Mouse (Mus musculus): ENCODE results near the gene Gucd1. TPM values are rescaled to one million over a fixed set of nuclear protein-coding genes. Genes with fewer than 3 reads are reported as not detected.
"Not testable (repeated sequence)": the region's sequence is repeated elsewhere in the genome, so short reads cannot be mapped to it uniquely, and the experiment has no call there.

Gucd1 gene
- total RNA-seq, 1 experiment, result 11.5 TPM

- in situ Hi-C loops (cut with MboI; ENCODE audit: low sequenced_read_pairs in 2 of 2, unreplicated experiment in 2 of 2), result no loop called here
- TF ChIP-seq MAFK (IDR thresholded peaks at IDR 0.05; ENCODE audit: insufficient read depth, low read depth, low read length) (no peak), CHD2 (IDR thresholded peaks at IDR 0.05; ENCODE audit: low read depth, low read length) (peak; percentile 76)
- Histone ChIP-seq H3K9ac (ENCODE audit: insufficient read depth, low read depth, low read length, poor library complexity, severe bottlenecking) (peak overlapping the region; percentile 78), H3K36me3 (ENCODE audit: control insufficient read depth, insufficient read depth, low read length, poor library complexity, severe bottlenecking) (no peaks in the 10 kb centered on the region), H3K9me3 (ENCODE audit: control insufficient read depth, insufficient read depth, low read depth, low read length) (no peaks in the 10 kb centered on the region), H3K4me3 (ENCODE audit: insufficient read depth in 1 of 2, low read depth in 1 of 2, low read length in 2 of 2, poor library complexity in 1 of 2, severe bottlenecking in 1 of 2) (peak overlapping the region; percentile 60 to 96), H3K4me1 (ENCODE audit: control insufficient read depth in 2 of 2, insufficient read depth in 2 of 2, low read length in 2 of 2, poor library complexity in 1 of 2) (peaks cover 0 to 2% of the 10 kb centered on the region in 2 experiments; a peak in 1 of 4 replicates), H3K27ac (ENCODE audit: insufficient read depth, low read depth, low read length, poor library complexity, severe bottlenecking) (no peak overlapping the region)
- DNase-seq (ENCODE audit: low read depth, low spot score), result peak; percentile 26
Observed at GRCm38 (mm10) chr10:75365231-75365633, 152.5 kb downstream of the Gucd1 start.

- H3K9me3 ChIP-seq (ENCODE audit: control insufficient read depth, insufficient read depth, low read depth, low read length), result no peaks in the 10 kb centered on the region
- H3K9ac ChIP-seq (ENCODE audit: insufficient read depth, low read depth, low read length, poor library complexity, severe bottlenecking), result no peak overlapping the region
- H3K27ac ChIP-seq (ENCODE audit: insufficient read depth, low read depth, low read length, poor library complexity, severe bottlenecking), result no peak overlapping the region
- DNase-seq (ENCODE audit: low read depth, low spot score), result no peak
- TF ChIP-seq ZNF384 (IDR thresholded peaks at IDR 0.05; ENCODE audit: low read depth, low read length) (no peak), MAFK (IDR thresholded peaks at IDR 0.05; ENCODE audit: insufficient read depth, low read depth, low read length) (no peak), CHD2 (IDR thresholded peaks at IDR 0.05; ENCODE audit: low read depth, low read length) (no peak), HCFC1 (IDR thresholded peaks at IDR 0.05; ENCODE audit: borderline replicate concordance, insufficient read depth, low read length) (no peak), ZC3H11A (IDR thresholded peaks at IDR 0.05; ENCODE audit: borderline replicate concordance, low read depth, low read length) (no peak)
- in situ Hi-C loops (cut with MboI; ENCODE audit: low sequenced_read_pairs in 2 of 2, unreplicated experiment in 2 of 2), result no loop called here
- H3K4me3 ChIP-seq (ENCODE audit: insufficient read depth in 1 of 2, low read depth in 1 of 2, low read length in 2 of 2, poor library complexity in 1 of 2, severe bottlenecking in 1 of 2), result peak overlapping the region in 1 of 2 experiments; percentile 96; a peak in 2 of 4 replicates
- H3K4me1 ChIP-seq (ENCODE audit: control insufficient read depth in 2 of 2, insufficient read depth in 2 of 2, low read length in 2 of 2, poor library complexity in 1 of 2), result peaks cover 0 to 2% of the 10 kb centered on the region in 2 experiments; a peak in 1 of 4 replicates
- H3K36me3 ChIP-seq (ENCODE audit: control insufficient read depth, insufficient read depth, low read length, poor library complexity, severe bottlenecking), result no peaks in the 10 kb centered on the region
Observed at GRCm38 (mm10) chr10:75364796-75365195, 153.0 kb downstream of the Gucd1 start.

GRCm38 (mm10) chr10:75364214-75364690, 153.5 kb downstream of the Gucd1 start:
- in situ Hi-C loops (cut with MboI; ENCODE audit: low sequenced_read_pairs in 2 of 2, unreplicated experiment in 2 of 2); H3K4me3 ChIP-seq (ENCODE audit: insufficient read depth in 1 of 2, low read depth in 1 of 2, low read length in 2 of 2, poor library complexity in 1 of 2, severe bottlenecking in 1 of 2); H3K9me3 ChIP-seq (ENCODE audit: control insufficient read depth, insufficient read depth, low read depth, low read length); DNase-seq (ENCODE audit: low read depth, low spot score); H3K36me3 ChIP-seq (ENCODE audit: control insufficient read depth, insufficient read depth, low read length, poor library complexity, severe bottlenecking); H3K9ac ChIP-seq (ENCODE audit: insufficient read depth, low read depth, low read length, poor library complexity, severe bottlenecking); H3K27ac ChIP-seq (ENCODE audit: insufficient read depth, low read depth, low read length, poor library complexity, severe bottlenecking); H3K4me1 ChIP-seq (ENCODE audit: control insufficient read depth in 2 of 2, insufficient read depth in 2 of 2, low read length in 2 of 2, poor library complexity in 1 of 2): not testable (repeated sequence)
- TF ChIP-seq ZNF384 (IDR thresholded peaks at IDR 0.05; ENCODE audit: low read depth, low read length), result peak; percentile 78

- in situ Hi-C loops (cut with MboI; ENCODE audit: low sequenced_read_pairs in 2 of 2, unreplicated experiment in 2 of 2), result no loop called here
- no peak for DNase-seq (ENCODE audit: low read depth, low spot score)
- H3K27ac ChIP-seq (ENCODE audit: insufficient read depth, low read depth, low read length, poor library complexity, severe bottlenecking), result no peak overlapping the region
- H3K36me3 ChIP-seq (ENCODE audit: control insufficient read depth, insufficient read depth, low read length, poor library complexity, severe bottlenecking), result no peaks in the 10 kb centered on the region
- H3K4me3 ChIP-seq (ENCODE audit: insufficient read depth in 1 of 2, low read depth in 1 of 2, low read length in 2 of 2, poor library complexity in 1 of 2, severe bottlenecking in 1 of 2), result no peak overlapping the region
- no peak overlapping the region for H3K9ac ChIP-seq (ENCODE audit: insufficient read depth, low read depth, low read length, poor library complexity, severe bottlenecking)
- TF ChIP-seq CHD2 (IDR thresholded peaks at IDR 0.05; ENCODE audit: low read depth, low read length), result no peak
- no peak for TF ChIP-seq ZNF384 (IDR thresholded peaks at IDR 0.05; ENCODE audit: low read depth, low read length)
- TF ChIP-seq MAFK (IDR thresholded peaks at IDR 0.05; ENCODE audit: insufficient read depth, low read depth, low read length), result no peak
- no peak for TF ChIP-seq ZC3H11A (IDR thresholded peaks at IDR 0.05; ENCODE audit: borderline replicate concordance, low read depth, low read length)
- TF ChIP-seq HCFC1 (IDR thresholded peaks at IDR 0.05; ENCODE audit: borderline replicate concordance, insufficient read depth, low read length), result no peak
- H3K9me3 ChIP-seq (ENCODE audit: control insufficient read depth, insufficient read depth, low read depth, low read length), result no peaks in the 10 kb centered on the region
- H3K4me1 ChIP-seq (ENCODE audit: control insufficient read depth in 2 of 2, insufficient read depth in 2 of 2, low read length in 2 of 2, poor library complexity in 1 of 2), result no peaks in the 10 kb centered on the region
Observed at GRCm38 (mm10) chr10:75355341-75355740, 162.4 kb downstream of the Gucd1 start.

- in situ Hi-C loops (cut with MboI; ENCODE audit: low sequenced_read_pairs in 2 of 2, unreplicated experiment in 2 of 2); DNase-seq (ENCODE audit: low read depth, low spot score); H3K27ac ChIP-seq (ENCODE audit: insufficient read depth, low read depth, low read length, poor library complexity, severe bottlenecking); H3K4me1 ChIP-seq (ENCODE audit: control insufficient read depth in 2 of 2, insufficient read depth in 2 of 2, low read length in 2 of 2, poor library complexity in 1 of 2); H3K4me3 ChIP-seq (ENCODE audit: insufficient read depth in 1 of 2, low read depth in 1 of 2, low read length in 2 of 2, poor library complexity in 1 of 2, severe bottlenecking in 1 of 2); H3K36me3 ChIP-seq (ENCODE audit: control insufficient read depth, insufficient read depth, low read length, poor library complexity, severe bottlenecking); H3K9me3 ChIP-seq (ENCODE audit: control insufficient read depth, insufficient read depth, low read depth, low read length); H3K9ac ChIP-seq (ENCODE audit: insufficient read depth, low read depth, low read length, poor library complexity, severe bottlenecking): not testable (repeated sequence)
Observed at GRCm38 (mm10) chr10:75353838-75354241, 163.9 kb downstream of the Gucd1 start.
